Mouse (Mus musculus) cerebellum, adult 11-12 months (tissue): Measurements from ENCODE around the gene Micu1.
A peak's percentile ranks its signal among the peaks of the same experiment; 100 is the strongest.
"Not testable (repeated sequence)": the region's sequence is repeated elsewhere in the genome, so short reads cannot be mapped to it uniquely, and the experiment has no call there.

Experiments
- DNase-seq: peaks from one replicate; pipeline ENCODE4 v3.0.0; 2022

Gene Micu1

DNA sequence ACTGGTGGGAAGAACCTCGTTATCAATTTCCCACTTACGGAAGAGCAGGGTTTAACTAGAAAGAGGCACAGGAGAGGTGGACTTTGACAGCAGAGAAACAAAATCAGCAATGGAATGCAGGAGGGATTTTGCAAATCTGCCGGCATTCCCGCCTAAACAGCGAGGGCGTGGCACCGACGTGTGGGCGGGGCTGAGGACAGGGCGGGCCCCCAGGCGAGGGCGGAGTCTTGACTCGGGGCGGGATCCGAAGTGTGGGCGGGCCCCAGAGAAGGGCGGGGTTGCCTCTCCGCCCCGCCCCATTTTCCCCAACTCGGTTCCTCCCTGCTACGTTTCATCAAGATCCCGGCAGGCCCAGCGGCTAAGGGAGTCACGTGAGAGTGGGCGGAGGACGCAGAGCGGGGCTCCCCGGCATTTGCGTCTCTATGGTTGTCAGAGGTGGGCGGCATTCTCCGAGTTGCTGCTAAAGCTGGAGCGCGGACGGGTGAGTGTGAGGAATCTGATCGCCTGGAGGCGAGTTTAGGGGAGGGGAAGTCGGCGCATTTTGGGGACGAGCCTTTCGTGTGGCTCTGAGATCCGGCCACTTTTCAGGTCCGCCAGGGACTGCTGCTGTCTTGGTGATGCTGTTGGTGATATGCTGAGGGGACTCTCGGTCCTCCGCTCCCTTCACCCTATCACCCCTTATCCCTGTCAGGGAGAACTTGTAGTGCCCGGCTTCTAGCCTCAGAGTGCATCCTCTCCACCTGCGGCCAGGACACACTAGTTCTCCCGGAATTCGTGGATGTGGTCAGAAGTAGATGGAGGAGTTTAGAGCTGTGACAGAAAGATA, at the start of gene Micu1:
Gene Micu1 (plus strand): TSS at position 271 of the 826 bp plus-strand sequence.
- peak; percentile 94 for DNase-seq

DNA sequence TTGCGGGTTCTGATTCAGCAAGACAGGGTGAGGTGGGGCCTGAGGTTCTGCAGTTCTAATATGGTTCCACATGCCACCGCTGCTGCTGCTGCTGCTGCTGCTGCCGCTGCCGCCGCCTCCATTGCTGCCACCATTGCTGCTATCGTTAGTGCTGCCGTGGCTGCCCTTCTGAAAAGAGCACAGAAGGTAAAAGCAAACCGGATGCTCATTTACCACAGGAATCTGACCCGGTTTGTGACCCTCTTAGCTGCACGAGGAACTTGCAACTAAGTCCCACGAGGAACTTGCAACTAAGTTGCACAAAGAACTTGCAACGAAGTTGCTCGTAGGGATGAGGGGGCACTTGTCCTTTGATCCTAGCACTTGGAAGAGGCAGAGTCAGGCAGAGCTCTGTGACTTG, 45.5 kb upstream of the Micu1 start:
- DNase-seq = no peak

DNA sequence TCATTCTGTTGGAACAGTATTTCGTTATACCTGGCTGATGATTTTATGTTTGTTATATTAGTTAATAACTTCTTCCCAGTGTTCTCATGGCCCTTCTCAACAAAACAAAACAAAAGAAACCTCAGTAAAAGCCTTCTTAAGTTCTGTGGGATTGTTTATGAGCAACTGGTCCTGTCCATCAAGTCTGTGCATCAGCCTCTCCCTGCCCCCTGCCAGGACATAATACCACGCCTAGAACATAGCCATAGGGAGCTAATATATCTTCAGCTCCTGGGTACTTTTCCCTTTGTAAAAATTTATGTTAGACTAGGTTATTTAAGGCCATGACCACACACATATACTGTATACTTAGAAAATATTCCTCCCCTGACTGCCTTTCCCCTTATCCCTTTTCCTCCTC, 37.5 kb upstream of the Micu1 start:
- DNase-seq = no peak

DNA sequence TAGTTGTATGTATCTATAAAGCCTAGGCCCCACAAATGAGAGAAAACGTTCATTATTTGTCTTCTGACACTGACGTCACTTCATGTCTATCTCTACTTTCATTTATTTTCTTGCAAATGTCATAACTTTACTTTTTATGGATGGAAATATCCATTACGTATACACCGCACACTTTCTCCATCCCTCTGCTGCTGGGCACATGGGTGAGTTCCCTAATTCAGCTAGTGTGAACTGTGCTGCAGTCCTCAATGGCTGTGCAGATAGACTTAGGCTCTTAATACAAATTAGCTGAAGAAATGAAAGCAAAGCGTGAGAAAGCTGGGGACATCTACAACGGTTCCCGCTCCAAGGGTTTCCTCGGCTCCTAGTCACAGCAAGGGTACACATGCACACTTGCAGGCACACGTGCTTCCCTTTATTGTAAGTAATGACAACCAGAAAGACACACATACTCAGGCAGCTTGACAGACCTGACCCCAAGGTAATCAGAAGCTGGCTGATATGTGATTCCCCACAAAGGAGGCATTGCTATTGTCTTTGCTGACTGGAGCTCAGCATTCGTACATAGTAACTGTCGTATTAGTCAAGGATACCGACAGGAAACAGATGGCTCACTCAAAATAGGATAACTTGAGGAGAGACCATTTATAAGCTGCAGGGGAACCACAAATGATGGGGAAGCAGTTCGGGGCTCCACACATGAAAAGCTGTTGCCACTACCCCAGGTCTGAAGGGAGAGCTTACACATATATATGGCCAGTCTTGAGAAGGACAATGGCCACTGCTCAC, 36.6 kb upstream of the Micu1 start:
- no peak for DNase-seq

DNA sequence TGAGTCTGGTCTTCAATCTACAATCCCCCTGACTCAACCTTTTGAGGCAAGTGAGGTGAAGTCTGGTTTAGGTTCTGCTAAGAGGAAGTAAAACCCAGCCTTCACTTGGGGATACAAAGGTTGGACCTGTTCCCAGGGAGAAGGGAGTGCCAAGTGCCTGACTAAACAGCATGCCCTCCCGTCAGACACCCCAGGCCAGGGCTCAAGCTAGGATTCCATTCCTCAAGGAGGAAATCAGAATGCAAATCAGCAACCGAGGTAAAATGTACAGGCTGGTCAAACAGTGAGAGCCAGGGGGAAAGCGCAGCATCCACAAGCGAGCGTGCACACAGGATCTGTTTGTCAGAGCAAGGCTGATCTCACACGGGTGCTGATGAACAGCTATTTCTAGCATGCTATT, 34.9 kb upstream of the Micu1 start:
- peak; percentile 74 for DNase-seq

DNA sequence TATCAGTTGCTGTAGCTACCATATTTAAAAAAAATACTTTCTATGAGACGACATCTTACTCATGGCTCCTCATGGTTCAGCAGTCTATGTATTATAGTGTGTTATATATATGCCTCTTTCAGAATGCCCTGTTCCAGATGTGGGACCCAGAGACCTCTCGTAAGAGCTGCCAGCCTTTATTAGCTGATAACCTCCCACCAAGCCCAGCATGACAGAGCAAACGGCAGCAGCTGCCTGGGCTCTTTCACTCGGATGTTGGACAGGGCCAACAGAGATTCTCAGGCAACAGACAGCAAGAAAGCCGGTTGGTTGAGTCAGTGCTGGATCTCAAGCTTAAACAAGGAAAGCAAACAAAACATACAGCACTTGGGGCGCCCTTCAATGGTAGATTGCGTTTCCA, 33.8 kb upstream of the Micu1 start:
- no peak for DNase-seq

DNA sequence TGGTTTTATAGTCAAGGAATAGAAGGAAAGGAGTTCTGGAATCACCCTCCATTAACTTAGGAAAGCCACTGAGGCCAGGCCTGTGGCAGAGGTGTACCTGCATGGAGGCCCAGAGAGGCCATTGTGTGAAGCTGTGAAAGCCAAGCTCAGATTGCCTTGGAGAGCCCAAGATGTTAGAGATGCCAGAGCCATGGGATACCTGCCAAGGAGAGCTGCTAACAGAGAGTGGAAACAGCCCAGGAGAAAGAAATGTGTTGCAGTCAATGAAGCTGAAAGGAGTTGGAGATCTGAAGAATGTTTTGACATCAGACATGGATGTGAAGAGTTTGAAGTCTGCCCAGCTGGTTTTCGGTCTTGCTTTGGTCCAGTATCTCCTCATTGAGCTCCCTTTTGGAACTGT, 24.4 kb upstream of the Micu1 start:
- DNase-seq = no peak

DNA sequence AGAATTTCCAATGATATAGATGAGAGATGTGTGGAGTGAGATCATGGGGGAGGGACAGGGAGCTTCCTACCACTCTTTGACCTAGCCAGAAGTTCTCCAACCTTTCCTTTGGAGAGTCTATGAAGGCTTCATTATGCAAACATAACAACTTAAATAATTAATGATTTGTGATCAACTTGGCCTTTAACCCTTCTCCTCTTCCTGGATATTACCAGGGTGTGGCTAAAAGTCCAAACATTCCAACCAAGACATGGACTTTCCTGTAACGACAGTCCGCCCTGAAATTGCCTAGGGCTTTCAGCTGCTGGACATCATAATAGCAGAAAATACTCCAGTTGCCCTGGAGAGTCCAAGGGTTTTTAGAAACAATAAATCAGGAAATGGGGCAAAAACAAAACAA, 23.1 kb upstream of the Micu1 start:
- DNase-seq = no peak

DNA sequence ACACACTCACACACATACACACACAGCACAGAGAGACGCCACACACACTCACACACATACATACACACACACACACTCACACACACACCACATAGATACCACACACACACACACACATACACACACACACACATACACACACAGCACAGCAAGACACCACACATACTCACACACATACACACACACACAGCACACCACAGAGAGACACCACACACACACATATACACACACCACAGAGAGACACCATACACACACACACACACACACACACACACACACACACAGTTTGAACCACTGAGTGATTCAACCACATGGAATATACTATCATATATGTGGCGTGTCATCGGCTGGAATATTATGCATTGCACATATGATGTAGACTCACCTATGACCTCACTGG, 16.7 kb upstream of the Micu1 start:
- not testable (repeated sequence) for DNase-seq

DNA sequence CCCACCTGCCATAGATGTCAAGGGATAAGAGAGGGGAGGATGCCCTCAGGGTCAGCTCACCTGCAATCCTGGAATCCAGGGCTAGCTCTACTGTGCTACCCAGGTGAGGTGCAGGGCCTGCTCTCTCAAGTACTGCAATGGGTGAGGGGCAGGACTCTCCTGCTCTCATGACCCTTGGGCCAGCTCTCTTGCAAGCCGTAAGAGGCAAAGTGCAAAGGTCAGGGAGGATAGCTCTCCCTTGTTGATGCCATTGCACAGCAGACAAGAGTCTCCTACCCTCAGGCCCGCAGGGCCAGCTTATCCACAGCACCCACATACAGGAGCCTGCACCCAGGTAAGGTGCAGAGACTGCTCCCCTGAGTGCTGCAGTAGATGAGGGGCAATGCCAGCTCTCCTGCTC, 15.2 kb upstream of the Micu1 start:
- DNase-seq = no peak

DNA sequence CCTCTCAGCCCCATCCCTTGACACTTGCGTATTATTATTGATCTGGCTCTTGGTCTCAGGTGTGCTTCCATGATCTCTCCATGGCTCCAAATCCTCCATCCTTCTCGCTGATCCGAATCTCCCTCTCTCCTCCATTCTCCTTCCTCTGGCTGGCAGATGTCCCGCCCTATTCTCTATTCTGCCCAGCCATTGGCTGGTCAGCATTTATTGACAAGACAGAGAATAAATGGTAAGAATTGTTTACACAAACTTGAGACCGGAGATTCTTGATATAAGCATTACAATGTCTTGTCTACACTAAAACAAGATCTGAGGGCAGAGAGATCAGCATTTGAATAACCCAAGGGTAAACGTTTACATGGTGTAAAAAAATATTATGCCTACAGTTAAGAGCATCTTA, 12.4 kb upstream of the Micu1 start:
- DNase-seq = no peak

DNA sequence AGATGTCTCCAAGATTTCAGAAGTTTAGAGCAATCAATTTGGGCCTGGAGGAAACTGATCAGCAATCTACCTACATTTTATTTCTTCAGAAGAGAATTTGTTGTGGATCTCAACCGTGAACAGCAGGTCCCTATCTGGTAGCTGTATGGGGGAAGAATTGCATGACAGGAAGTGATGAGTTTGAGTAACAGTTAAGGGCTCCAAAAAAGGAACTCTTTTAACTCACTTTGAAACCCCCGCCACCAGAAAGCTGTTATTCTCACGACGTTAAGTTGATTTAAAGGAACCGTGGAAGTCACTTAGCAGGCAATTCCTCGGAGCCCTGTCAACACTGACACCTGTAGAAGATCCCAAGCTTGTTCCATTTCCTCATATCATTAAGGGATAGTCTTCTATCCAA, 9.8 kb upstream of the Micu1 start:
- no peak for DNase-seq

DNA sequence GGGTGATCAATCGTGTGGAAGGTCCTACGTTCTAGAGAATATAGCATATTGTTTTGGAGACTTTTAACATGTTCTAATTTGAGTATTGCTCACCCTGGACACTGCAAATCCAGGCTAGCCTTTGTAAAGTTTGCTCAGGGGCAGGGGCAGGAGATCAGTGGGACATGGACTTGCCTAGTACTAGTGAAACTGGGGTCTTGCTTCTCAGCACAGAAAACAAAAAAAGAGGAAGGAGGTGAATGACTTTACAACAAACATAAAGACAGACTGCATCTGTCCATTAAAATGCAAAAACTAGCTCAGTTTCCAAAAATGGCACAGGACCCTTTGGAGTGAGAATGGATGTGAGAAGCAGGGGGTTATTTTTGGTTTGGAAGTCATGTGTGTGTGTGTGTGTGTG, 8.2 kb upstream of the Micu1 start:
- no peak for DNase-seq

DNA sequence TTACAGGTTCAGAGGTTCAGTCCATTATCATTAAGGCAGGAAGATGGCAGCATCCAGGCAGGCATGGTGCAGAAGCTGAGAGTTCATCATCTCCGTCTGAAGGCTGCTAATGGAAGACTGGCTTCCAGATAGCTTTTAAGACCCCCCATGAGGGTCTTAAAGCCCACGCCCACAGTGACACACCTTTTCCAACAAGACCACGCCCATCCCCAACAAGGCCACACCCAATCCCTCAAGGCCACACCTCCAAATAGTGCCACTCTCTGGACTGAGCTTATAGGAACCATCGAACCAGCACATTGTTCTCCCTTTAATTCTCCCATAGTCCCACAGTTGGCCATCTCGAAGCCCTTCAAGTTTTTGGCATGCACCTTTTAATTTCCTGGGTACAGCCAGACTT, 2.8 kb upstream of the Micu1 start:
- no peak for DNase-seq

DNA sequence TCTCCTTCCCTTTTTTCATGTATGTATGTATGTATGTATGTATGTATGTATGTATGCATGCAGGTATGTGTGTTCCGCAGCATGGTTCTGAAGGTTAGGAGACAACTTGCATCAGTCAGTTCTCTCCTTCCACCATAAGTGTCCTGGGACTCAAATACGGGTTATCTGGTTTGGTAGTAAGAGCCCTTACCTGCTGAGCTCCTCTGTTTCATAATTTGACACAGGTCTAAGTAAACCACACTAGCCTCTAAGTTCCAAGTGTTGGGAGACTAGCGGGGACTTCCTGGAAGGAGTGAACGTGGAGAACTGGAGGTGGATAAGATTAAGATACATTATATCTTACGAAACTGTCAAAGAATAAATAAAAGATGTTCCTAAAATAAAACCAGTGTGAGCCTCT, 472 bp upstream of the Micu1 start:
- DNase-seq = no peak

DNA sequence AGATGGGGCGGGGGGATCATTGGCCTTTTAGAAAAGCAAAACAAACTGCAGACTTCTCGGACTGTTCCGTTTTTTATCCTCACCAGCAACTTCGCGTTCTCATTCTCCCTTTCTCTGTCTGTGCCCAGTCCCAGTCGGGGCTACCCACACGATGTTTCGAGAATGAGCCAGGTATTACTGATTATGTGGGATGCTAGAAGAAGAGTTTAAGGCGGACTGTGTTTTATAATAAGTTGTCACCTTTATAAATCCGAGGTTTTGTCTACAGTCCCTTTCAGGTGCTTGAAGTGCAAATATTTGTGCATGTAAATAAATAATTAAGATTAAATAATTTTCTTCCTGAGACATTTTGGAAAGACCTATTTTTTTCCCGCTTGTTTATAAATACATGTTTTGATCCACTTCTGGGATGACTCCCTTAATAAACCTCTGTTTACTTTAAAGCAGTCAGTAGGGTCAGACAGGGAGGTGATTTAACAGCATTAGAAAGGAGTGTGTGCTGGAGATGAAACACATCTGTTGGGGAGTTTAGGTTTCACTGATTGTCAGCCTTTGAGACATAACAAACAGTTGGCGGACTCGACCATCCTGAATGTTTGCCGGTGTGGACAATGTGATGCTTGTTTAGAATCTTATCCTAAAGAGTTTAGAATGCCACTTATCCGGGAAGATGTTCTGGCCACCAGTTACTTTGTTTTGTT, 933 bp downstream of the Micu1 start:
- DNase-seq = no peak

DNA sequence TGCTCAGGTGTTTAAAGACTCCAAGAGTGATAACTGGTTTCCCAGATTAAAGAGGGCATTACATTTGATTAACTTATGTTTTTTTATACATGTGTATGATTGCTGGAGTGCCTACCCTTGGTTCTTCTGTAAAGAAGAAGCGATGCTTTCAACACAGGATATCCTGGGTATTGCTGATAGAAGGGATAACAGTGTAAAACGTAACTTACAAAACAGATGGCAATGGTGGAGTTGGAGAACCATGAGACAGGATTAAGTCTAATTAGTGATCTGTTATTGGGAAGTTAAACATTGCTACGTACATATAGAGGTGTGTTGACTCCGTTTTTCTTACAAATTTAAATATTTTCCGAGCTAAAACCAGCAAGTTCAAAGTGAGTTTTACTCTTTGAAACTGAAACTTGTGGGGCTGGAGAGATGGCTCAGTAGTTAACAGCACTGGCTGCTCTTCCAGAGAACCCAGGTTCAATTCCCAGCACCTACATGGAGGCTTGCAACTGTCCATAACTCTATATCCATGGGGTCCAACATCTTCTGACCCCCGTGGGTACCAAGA, 4.8 kb downstream of the Micu1 start:
- no peak for DNase-seq

DNA sequence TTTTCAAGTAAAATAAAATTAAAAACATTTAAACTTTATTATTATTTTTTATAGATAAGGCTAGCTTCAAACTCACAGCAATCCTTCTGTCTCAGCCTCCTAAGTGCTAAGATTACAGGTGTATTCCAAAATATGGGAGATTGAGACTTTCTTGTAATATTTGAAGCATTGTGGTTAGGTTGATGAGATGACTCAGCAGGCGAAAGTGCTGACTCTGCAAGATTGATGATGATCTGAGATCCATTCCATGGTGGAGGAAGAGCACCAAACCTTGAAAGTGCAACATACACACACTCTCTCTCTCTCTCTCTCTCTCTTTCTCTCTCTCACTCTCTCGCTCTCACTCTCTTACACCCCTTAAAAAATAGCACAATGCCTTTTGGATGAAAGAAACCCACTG, 5.3 kb downstream of the Micu1 start:
- DNase-seq = no peak

DNA sequence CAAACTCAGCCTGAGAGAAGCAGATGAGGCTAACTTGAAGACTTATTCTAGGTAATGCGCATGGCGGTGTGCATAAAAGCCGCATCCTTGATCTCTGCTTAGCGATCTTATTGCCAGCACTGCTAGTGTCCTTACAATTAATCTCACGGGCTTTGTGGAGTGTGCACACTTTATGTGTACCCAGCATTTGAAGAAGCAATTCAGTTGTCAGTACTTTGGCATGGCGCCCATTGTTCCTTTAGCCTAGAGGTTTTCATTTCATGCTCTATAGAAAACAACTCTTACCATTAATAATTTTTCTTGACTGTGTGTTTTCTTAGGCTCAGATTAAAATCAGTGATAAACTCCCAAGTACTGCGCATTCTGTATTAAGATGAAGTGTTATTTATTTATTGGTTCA, 7.0 kb downstream of the Micu1 start:
- no peak for DNase-seq

DNA sequence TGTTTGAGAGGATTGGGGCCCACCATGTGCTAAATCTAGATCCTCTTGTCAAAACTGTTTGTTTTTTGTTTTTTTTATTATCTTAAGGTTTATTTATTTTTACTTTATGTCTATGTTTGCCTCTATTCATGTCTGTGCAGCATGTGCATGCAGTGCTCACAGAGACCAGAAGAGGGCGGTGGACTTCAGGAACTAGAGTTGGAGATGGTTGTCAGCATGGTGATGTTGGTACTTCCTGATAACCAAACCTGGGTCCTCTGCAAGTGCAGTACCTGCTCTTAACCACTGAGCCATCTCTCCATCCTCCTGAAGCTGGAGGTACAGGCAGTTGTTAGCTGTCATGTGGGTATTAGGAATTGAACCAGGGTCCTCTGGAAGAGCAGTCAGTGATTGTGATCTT, 8.0 kb downstream of the Micu1 start:
- no peak for DNase-seq

DNA sequence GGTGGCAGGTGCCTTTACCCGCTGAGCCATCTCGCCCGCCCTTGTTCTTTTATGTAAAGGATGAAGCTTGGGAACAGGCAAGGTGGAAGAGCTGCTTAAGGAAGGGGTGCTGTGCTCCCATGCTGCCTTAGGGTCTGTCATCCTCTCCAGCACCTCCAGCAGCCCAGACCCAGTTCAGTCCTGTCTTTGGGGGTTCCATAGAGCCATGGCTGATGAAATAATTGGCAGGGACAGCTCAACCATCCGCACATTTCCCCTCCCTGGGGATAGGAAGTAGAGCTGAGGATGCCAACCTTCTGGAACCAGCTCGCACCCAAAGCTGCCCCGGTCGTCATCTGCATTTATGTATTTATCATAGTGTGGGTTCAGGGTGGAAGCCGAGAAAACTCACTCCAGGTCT, 9.8 kb downstream of the Micu1 start:
- DNase-seq = peak; percentile 62

DNA sequence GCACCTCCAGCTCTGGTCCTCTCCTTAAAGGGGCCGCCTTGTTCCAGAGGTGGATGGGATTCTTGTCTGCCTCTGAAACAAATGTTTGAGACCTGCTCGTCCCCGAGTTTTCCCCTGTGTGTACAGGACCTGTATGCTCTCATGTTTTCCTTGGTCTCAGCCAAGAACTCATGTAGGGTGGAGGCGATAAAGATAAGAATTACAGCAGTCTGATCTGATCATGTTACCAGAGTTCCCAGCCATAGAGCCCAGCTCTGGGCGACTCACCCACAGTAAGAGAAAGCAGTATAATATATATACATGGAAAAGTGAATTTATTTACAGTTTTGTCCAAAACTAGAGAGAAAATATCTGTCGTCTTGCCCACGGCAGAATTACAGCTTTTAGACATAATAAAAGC, 17.7 kb downstream of the Micu1 start:
- no peak for DNase-seq

DNA sequence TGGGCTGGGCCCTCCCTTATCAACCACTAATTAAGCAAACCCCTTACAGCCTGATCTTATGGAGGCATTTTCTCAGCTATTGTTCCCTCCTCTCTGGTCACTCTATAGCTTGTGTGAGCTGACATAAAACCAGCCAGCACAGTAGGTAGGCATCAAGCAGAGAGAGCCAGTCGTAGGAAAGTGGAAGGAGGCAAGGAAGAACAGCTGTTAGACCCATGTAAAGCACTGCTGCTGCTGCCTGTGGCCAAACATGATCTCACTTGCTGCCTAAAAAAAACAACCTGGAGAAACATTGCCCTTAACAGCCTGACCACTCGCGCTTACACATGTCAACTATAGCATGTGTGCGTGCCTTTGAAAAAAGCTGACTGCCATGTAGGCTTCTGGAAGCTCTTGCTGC, 19.3 kb downstream of the Micu1 start:
- DNase-seq = no peak

DNA sequence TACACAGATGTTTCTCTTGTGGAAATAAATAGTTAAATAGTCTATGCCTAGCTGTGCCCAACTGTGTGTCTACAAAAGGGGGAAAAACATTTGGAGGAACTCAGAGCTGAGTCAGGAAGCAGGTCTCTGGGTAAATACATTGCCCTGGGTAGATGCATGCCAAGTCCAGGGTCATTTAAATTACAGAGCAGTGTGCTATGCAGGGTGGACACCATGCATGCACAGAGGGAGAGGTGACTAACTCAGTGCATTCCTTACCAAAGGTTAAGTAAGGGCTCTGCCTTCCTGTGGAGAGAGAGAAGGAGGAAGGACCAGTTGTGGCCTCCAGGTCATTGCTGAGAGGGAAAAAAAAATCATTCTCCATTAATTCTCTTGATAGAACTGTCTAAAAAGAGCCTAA, 22.4 kb downstream of the Micu1 start:
- DNase-seq = no peak
